Mouse (Mus musculus): Measurements from ENCODE around the gene Sema3a. TPM values are rescaled to one million over a fixed set of nuclear protein-coding genes. Genes with fewer than 3 reads are reported as not detected.

The Sema3a gene
- polyA plus RNA-seq, 1 experiment from 2014 or later, result 13.9 TPM

- H3K27ac ChIP-seq (replicated peaks; ENCODE audit: low read depth, low read length), result no peak overlapping the region
- H3K4me2 ChIP-seq (ENCODE audit: low read length), result no peak overlapping the region
- no peaks in the 10 kb centered on the region for H3K36me3 ChIP-seq (ENCODE audit: control insufficient read depth, insufficient read depth, low read length)
- H3K4me1 ChIP-seq (ENCODE audit: control insufficient read depth, insufficient read depth, low read length), result no peaks in the 10 kb centered on the region
- DNase-seq (no peak), ATAC-seq (ENCODE audit: low FRiP score, low TSS enrichment) (no peak)
- H3K27me3 ChIP-seq (ENCODE audit: control insufficient read depth, insufficient read depth, low read length), result no peaks in the 10 kb centered on the region
- WGBS, result 40% methylated on average over 1 of the region's 1 CpGs
- H3K9ac ChIP-seq (replicated peaks; ENCODE audit: low read length), result no peak overlapping the region
- no peaks in the 10 kb centered on the region for H3K9me3 ChIP-seq (ENCODE audit: control insufficient read depth, low read length)
- no peak overlapping the region for H3K4me3 ChIP-seq (replicated peaks; ENCODE audit: low read depth, low read length)
Measured at GRCm38 (mm10) chr5:13256321-13256720, 131.1 kb downstream of the Sema3a start.

- Histone ChIP-seq H3K4me3 (replicated peaks; ENCODE audit: low read depth, low read length) (no peak overlapping the region), H3K36me3 (ENCODE audit: control insufficient read depth, insufficient read depth, low read length) (no peaks in the 10 kb centered on the region), H3K9ac (replicated peaks; ENCODE audit: low read length) (no peak overlapping the region), H3K4me2 (ENCODE audit: low read length) (no peak overlapping the region), H3K27me3 (ENCODE audit: control insufficient read depth, insufficient read depth, low read length) (no peaks in the 10 kb centered on the region), H3K4me1 (ENCODE audit: control insufficient read depth, insufficient read depth, low read length) (no peaks in the 10 kb centered on the region), H3K9me3 (ENCODE audit: control insufficient read depth, low read length) (no peaks in the 10 kb centered on the region), H3K27ac (replicated peaks; ENCODE audit: low read depth, low read length) (no peak overlapping the region)
- WGBS, result 72% methylated on average over 2 of the region's 2 CpGs
- DNase-seq, result peak; percentile 8
- no peak for ATAC-seq (ENCODE audit: low FRiP score, low TSS enrichment)
Measured at GRCm38 (mm10) chr5:13263087-13263486, 137.9 kb downstream of the Sema3a start.

- Histone ChIP-seq H3K4me2 (ENCODE audit: low read length) (no peak overlapping the region), H3K9me3 (ENCODE audit: control insufficient read depth, low read length) (no peaks in the 10 kb centered on the region), H3K4me1 (ENCODE audit: control insufficient read depth, insufficient read depth, low read length) (no peaks in the 10 kb centered on the region), H3K36me3 (ENCODE audit: control insufficient read depth, insufficient read depth, low read length) (no peaks in the 10 kb centered on the region), H3K27me3 (ENCODE audit: control insufficient read depth, insufficient read depth, low read length) (no peaks in the 10 kb centered on the region), H3K9ac (replicated peaks; ENCODE audit: low read length) (no peak overlapping the region), H3K27ac (replicated peaks; ENCODE audit: low read depth, low read length) (no peak overlapping the region), H3K4me3 (replicated peaks; ENCODE audit: low read depth, low read length) (no peak overlapping the region)
- ATAC-seq (ENCODE audit: low FRiP score, low TSS enrichment) (no peak), DNase-seq (no peak)
- WGBS, result 86% methylated on average over 3 of the region's 3 CpGs
Measured at GRCm38 (mm10) chr5:13263539-13263938, 138.3 kb downstream of the Sema3a start.

- Histone ChIP-seq H3K4me2 (ENCODE audit: low read length) (no peak overlapping the region), H3K9me3 (ENCODE audit: control insufficient read depth, low read length) (no peaks in the 10 kb centered on the region), H3K4me1 (ENCODE audit: control insufficient read depth, insufficient read depth, low read length) (peaks cover 8% of the 10 kb centered on the region; the same call in 1 of the 2 replicates), H3K27ac (replicated peaks; ENCODE audit: low read depth, low read length) (no peak overlapping the region), H3K9ac (replicated peaks; ENCODE audit: low read length) (no peak overlapping the region), H3K4me3 (replicated peaks; ENCODE audit: low read depth, low read length) (no peak overlapping the region), H3K27me3 (ENCODE audit: control insufficient read depth, insufficient read depth, low read length) (peaks cover 15% of the 10 kb centered on the region), H3K36me3 (ENCODE audit: control insufficient read depth, insufficient read depth, low read length) (no peaks in the 10 kb centered on the region)
- ATAC-seq (ENCODE audit: low FRiP score, low TSS enrichment) (no peak), DNase-seq (peak; percentile 47)
- WGBS, result 27% methylated on average over 4 of the region's 4 CpGs
Measured at GRCm38 (mm10) chr5:13312667-13313066, 187.5 kb downstream of the Sema3a start.

- peak; percentile 65 for ATAC-seq (ENCODE audit: low FRiP score, low TSS enrichment)
- H3K4me1 ChIP-seq (ENCODE audit: control insufficient read depth, insufficient read depth, low read length), result peaks cover 8% of the 10 kb centered on the region; the same call in 1 of the 2 replicates
- H3K9ac ChIP-seq (replicated peaks; ENCODE audit: low read length), result no peak overlapping the region
- no peaks in the 10 kb centered on the region for H3K36me3 ChIP-seq (ENCODE audit: control insufficient read depth, insufficient read depth, low read length)
- peak; percentile 42 for DNase-seq
- H3K4me3 ChIP-seq (replicated peaks; ENCODE audit: low read depth, low read length), result no peak overlapping the region
- H3K27ac ChIP-seq (replicated peaks; ENCODE audit: low read depth, low read length), result no peak overlapping the region
- no peak overlapping the region for H3K4me2 ChIP-seq (ENCODE audit: low read length)
- no peaks in the 10 kb centered on the region for H3K9me3 ChIP-seq (ENCODE audit: control insufficient read depth, low read length)
- H3K27me3 ChIP-seq (ENCODE audit: control insufficient read depth, insufficient read depth, low read length), result peaks cover 19% of the 10 kb centered on the region
- 5% methylated on average over 6 of the region's 6 CpGs for WGBS
Measured at GRCm38 (mm10) chr5:13313977-13314376, 188.8 kb downstream of the Sema3a start.

- Histone ChIP-seq H3K4me2 (ENCODE audit: low read length) (no peak overlapping the region), H3K9me3 (ENCODE audit: control insufficient read depth, low read length) (no peaks in the 10 kb centered on the region), H3K4me1 (ENCODE audit: control insufficient read depth, insufficient read depth, low read length) (peaks cover 4% of the 10 kb centered on the region; the same call in 1 of the 2 replicates), H3K27ac (replicated peaks; ENCODE audit: low read depth, low read length) (no peak overlapping the region), H3K9ac (replicated peaks; ENCODE audit: low read length) (no peak overlapping the region), H3K36me3 (ENCODE audit: control insufficient read depth, insufficient read depth, low read length) (no peaks in the 10 kb centered on the region), H3K4me3 (replicated peaks; ENCODE audit: low read depth, low read length) (no peak overlapping the region), H3K27me3 (ENCODE audit: control insufficient read depth, insufficient read depth, low read length) (peaks cover 19% of the 10 kb centered on the region)
- DNase-seq (no peak), ATAC-seq (ENCODE audit: low FRiP score, low TSS enrichment) (no peak)
- whole genome bisulfite sequencing, result 32% methylated on average over 5 of the region's 5 CpGs
Measured at GRCm38 (mm10) chr5:13318728-13319429, 193.7 kb downstream of the Sema3a start.

- no peaks in the 10 kb centered on the region for H3K9me3 ChIP-seq (ENCODE audit: control insufficient read depth, low read length)
- H3K27me3 ChIP-seq (ENCODE audit: control insufficient read depth, insufficient read depth, low read length), result peaks cover 19% of the 10 kb centered on the region
- H3K36me3 ChIP-seq (ENCODE audit: control insufficient read depth, insufficient read depth, low read length), result no peaks in the 10 kb centered on the region
- 55% methylated on average over 3 of the region's 3 CpGs for WGBS
- no peak; the same call in 1 of the 2 replicates for ATAC-seq (ENCODE audit: low FRiP score, low TSS enrichment)
- no peak overlapping the region for H3K4me3 ChIP-seq (replicated peaks; ENCODE audit: low read depth, low read length)
- no peak overlapping the region for H3K27ac ChIP-seq (replicated peaks; ENCODE audit: low read depth, low read length)
- DNase-seq, result no peak
- no peak overlapping the region for H3K4me2 ChIP-seq (ENCODE audit: low read length)
- no peak overlapping the region for H3K9ac ChIP-seq (replicated peaks; ENCODE audit: low read length)
- H3K4me1 ChIP-seq (ENCODE audit: control insufficient read depth, insufficient read depth, low read length), result no peaks in the 10 kb centered on the region
Measured at GRCm38 (mm10) chr5:13320138-13320537, 194.9 kb downstream of the Sema3a start.

- Histone ChIP-seq H3K36me3 (ENCODE audit: control insufficient read depth, insufficient read depth, low read length) (no peaks in the 10 kb centered on the region), H3K4me2 (ENCODE audit: low read length) (no peak overlapping the region), H3K4me3 (replicated peaks; ENCODE audit: low read depth, low read length) (no peak overlapping the region), H3K27ac (replicated peaks; ENCODE audit: low read depth, low read length) (no peak overlapping the region), H3K4me1 (ENCODE audit: control insufficient read depth, insufficient read depth, low read length) (no peaks in the 10 kb centered on the region), H3K9ac (replicated peaks; ENCODE audit: low read length) (no peak overlapping the region), H3K27me3 (ENCODE audit: control insufficient read depth, insufficient read depth, low read length) (no peaks in the 10 kb centered on the region), H3K9me3 (ENCODE audit: control insufficient read depth, low read length) (no peaks in the 10 kb centered on the region)
- ATAC-seq (ENCODE audit: low FRiP score, low TSS enrichment) (no peak), DNase-seq (no peak)
- WGBS, result 33% methylated on average over 5 of the region's 5 CpGs
Measured at GRCm38 (mm10) chr5:13327281-13327680, 202.1 kb downstream of the Sema3a start.

GRCm38 (mm10) chr5:13331412-13331811 is 206.2 kb downstream of the Sema3a start:
- 64% methylated on average over 2 of the region's 2 CpGs for WGBS
- Histone ChIP-seq H3K27ac (replicated peaks; ENCODE audit: low read depth, low read length) (no peak overlapping the region), H3K4me3 (replicated peaks; ENCODE audit: low read depth, low read length) (no peak overlapping the region), H3K27me3 (ENCODE audit: control insufficient read depth, insufficient read depth, low read length) (no peaks in the 10 kb centered on the region), H3K4me1 (ENCODE audit: control insufficient read depth, insufficient read depth, low read length) (no peaks in the 10 kb centered on the region), H3K4me2 (ENCODE audit: low read length) (no peak overlapping the region), H3K9ac (replicated peaks; ENCODE audit: low read length) (no peak overlapping the region), H3K9me3 (ENCODE audit: control insufficient read depth, low read length) (no peaks in the 10 kb centered on the region), H3K36me3 (ENCODE audit: control insufficient read depth, insufficient read depth, low read length) (no peaks in the 10 kb centered on the region)
- no peak for ATAC-seq (ENCODE audit: low FRiP score, low TSS enrichment)
- DNase-seq, result no peak
